Mouse (Mus musculus) cerebellum, adult 11-12 months (tissue): ENCODE measurements around the gene Ccdc103.

Source experiments
- DNase-seq: peaks from one replicate; pipeline ENCODE4 v3.0.0; 2022

The Ccdc103 gene

DNA sequence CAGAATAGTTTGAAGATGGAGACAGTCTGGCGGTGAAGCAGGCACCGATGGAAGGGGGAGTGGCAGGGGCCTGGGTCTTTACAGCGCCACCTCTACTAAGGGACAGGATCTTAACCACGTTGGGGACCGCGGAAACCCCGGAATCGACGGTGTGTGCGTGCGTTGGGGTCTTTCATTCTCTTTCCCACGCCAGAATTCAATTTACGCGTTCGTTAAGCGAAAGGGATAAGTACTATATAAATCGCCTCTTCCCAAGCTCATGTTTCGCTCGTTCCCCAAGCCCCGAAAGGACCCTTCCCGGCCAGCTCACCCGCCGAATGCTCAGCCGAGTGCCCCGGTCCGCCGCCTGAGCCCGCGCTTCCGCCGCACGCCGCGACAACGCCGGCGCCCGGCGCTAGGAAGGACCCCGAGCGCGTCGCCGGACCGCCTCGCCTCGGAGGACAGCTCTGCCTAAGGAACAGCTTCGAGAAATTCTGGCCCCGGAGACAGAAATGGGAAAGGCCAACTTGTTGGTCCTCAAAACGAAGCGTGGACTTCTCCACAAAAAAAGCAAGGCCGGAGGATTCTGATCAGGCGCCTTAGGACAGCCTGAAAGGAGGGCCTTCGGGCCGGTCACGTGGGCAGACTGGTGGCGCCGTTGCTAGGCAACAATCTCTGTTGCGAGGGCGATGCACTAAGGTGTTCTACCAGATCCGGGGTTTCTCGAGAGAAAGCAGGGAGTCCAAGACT lies at the start of gene Ccdc103, which contains the start of gene Eftud2:
Ccdc103 (plus strand) TSS at position 620 of the 729 bp plus-strand sequence.
Eftud2 (minus strand) TSS at position 401 of the 729 bp plus-strand sequence.
- peak; percentile 91 for DNase-seq

- no peak for DNase-seq
These were observed 48.2 kb upstream of the Ccdc103 start for GRCm38 (mm10) chr11:102832700-102833297.

DNA sequence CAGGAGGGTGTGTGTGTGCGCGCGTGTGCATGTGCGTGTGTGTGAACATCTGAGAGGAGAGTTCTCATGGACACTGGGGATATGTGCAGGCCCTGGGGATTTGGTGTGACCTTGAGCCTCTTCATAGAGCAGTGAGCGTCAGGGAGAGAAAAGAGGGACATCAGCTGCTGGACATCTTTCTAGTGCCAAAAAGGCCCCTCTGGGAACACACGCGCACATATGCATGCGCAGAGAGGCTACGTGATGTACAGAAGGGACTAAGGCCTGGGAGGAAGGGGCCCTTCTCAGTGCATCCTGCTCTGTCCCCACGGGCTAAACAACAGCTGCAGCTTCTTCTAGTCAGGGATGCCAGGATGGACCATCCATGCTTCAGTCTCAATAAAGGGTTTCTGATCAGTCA lies 46.8 kb upstream of the Ccdc103 start:
- DNase-seq, result no peak

- DNase-seq, result no peak
These were observed 45.5 kb upstream of the Ccdc103 start, which contains the start of gene Higd1b for GRCm38 (mm10) chr11:102835549-102835948. Gene Higd1b, plus strand, starts transcription at chr11:102835849.

DNA sequence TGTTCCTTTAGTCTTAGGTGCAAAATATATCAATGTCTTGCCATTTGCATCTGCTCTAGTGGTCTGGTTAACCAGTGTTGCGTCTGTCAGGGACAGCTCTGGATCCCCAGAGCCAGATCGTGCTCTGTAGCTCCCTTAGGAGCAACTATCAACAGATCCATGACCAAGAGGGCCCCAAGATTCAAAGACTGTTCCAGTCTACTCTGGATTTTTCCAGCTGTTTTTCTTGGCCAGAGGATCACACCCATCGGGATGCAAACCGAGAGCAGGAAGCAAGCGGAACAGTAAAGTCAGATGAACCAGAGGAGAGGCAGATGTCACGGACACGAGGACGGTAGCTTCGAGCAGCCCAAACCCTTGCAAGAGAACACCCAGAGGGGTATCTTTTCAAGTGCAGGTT lies 44.9 kb upstream of the Ccdc103 start:
- DNase-seq, result no peak

GRCm38 (mm10) chr11:102837385-102837784 lies 43.6 kb upstream of the Ccdc103 start:
- DNase-seq, result no peak

DNA sequence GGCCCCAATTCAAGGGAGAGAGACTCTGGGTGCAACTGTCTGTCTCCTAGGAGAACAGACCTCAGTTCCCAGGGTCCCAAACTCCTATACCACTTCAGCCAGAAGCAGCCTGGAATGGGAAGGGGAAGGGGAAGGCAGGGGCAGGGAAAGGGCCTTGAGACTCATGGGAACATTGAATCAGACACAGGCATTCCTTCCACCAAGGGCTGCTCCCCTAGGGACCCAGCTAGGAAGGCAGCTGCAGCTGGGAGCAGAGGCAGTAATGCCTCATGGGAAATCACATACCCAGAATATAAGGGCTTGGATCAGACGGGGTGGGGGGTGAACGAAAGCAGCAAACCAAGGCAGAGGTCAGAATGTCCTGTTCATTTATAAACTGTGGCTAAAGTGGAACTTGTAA lies 42.9 kb upstream of the Ccdc103 start:
- DNase-seq, result no peak

GRCm38 (mm10) chr11:102838616-102839150 lies 42.3 kb upstream of the Ccdc103 start:
- DNase-seq, result no peak

- DNase-seq, result no peak
These were observed 35.1 kb upstream of the Ccdc103 start for GRCm38 (mm10) chr11:102845926-102846325.

- DNase-seq, result peak; percentile 48
These were observed 29.1 kb upstream of the Ccdc103 start for GRCm38 (mm10) chr11:102851883-102852282.

- no peak for DNase-seq
These were observed 27.2 kb upstream of the Ccdc103 start for GRCm38 (mm10) chr11:102853760-102854159.

DNA sequence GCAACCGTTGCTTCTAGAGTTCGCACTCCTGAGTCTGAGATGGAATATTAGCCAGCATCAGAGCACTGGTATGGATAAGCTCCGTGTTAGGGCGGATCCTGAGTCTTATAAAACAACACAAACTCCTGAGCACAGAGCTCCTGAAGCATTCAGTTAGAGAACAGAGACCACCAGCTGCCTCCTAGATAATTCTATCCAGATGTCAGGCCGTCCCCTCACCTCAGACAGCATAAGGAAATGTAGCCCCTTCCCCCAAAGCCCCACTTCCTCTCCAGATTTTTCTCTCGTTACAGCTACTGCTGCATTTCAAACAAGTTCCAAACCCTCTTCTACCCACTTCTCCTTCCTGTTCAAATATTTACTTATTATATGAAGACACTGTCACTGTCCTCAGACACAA lies 25.1 kb upstream of the Ccdc103 start:
- DNase-seq, result no peak

DNA sequence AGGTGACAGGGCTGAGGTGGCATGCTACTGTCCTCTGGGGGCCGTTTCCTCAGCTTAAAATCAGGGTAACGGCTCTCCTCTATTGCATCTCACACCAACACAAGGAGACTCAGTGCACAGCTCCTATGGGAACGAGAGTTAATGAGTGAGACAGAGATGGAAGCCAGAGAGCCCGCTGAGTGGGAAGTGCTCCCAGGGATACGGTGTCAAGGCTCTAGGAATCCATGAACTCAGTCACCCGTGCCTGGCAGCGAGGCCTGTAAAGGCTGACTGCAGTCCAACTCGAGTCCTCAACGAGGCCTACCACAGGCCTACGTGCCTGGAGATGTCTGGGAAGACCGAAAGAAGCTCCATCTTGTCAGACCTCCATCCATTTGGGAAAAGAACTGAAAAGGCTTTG lies 22.1 kb upstream of the Ccdc103 start:
- no peak for DNase-seq

GRCm38 (mm10) chr11:102859933-102860332 lies 21.1 kb upstream of the Ccdc103 start:
- DNase-seq, result no peak

DNA sequence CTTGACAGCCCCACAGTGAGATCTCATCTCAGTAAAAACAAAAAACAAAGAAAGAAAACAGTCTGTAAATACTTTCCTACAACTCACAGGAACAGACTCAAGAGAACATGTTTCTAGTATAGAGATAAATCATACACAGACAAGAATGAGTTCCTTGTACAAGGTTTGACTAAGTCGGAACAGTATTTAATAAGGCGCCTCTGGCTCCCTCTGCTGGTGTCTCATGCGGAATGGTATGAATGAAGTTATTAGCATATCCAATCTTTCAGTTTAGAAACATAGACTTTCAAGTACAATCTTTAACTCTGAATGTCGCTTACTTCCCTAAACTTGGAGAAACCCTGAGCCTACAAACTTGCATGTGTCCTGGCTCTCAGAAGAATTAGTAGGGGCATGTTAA lies 16.7 kb upstream of the Ccdc103 start:
- no peak for DNase-seq

DNA sequence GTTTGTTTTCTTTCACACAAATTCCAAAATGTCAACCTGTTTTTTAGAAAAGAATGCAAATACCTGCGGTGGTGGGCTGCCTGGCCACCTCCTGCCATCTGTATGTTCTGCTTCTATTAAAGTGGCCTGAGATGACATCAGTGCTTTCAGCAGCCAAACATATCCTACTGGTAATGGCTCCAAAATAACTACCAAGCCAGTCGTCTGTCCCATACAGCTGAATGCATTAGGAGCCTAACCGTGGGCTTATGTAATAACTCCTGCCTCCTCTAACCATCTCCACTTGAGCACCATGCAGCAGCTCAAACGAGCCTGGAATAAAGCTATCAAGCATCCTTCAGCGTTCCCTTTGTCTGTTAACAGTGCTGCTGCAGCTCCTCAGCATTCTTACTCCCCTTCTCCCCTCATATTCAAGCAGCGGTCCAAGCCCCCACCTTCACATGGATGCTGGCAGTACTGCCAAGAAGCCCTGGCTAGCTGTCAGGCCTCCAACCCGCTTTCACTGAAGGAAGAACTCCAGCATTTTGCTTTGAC lies 6.1 kb upstream of the Ccdc103 start:
- peak; percentile 80 for DNase-seq

DNA sequence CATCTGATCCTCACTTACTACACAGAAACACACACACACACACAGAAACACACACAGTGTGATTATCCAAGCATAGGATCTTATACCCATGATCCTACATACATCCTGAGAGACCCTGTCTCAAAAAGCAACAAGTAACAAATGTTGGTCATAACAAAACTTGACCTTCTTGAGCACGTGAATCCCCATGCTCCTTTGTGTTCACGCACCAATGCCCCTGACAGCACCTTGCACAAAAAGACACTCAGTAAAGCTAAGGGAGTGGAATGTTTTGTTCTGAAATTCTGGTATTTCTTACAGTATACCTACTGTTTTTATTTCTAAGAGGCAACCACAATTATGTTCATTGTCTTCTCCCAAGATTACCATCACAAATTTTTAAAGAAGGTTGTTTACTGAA lies 1.4 kb upstream of the Ccdc103 start:
- no peak for DNase-seq

DNA sequence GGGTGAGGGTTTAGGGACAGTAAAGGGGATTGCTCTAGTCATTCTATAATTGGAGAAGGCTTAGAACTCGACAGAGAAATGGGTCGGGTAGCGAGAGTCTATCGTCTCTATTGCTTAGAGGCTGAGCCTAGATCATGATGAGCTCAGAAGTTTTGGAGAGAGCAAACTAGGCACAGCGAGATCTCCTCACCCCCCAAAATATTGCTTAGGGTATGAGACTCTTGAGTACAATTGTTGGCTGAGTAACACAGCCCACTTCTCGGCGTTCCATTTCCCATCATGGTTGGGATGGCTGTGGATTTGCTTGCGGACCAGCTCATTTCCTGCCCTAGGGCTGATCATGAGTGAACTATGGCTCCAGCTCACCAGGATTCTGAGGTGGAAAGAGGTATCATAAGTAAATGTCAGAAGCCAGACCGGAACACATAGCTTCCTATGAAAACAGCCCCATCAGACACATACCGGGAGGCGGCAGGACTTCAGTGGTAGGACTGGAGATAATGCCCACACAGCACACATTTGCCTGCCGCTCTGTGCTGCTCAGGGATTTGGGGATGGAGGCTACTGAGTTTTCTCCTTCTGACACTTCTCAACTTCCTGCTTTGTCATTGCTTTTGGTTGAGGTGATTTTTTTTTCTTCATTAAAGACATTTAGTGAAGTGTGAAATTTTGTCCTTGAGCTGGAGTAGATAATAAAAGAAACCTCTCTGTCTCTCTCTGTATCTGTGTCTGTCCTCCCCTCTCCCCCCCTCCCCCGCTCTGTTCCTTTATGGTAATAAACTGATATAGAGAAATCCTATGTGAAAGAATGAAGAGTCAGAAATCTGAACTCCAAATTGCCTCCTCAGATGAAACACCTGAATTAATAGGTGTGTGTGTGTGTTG lies 552 bp downstream of the Ccdc103 start:
- DNase-seq, result no peak

- DNase-seq, result no peak
These were observed 3.7 kb downstream of the Ccdc103 start, which contains the start of gene Fam187a for GRCm38 (mm10) chr11:102884616-102885219. Gene Fam187a, plus strand, starts transcription at chr11:102885169.

GRCm38 (mm10) chr11:102887433-102887832 lies 6.4 kb downstream of the Ccdc103 start:
- DNase-seq, result no peak

GRCm38 (mm10) chr11:102888135-102888534 lies 7.1 kb downstream of the Ccdc103 start:
- DNase-seq, result no peak

DNA sequence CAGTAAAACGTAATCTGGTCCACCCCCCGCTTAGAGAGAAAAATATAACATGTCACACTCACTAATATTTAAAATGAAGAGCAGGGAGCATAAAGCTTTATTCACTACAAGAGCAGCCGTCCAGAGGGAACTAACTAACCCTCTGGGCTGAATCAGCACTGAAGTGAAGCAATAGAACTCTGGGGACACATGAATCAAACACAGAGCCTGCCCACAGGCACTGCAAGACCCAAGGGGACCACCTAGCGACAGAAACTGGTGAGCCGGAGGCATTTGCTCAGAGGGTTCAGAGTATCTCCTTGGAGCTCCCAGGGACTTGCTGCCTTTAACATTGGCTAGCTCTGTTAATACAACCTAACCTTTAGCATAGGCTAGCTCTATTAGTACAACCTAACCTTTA lies 9.1 kb downstream of the Ccdc103 start:
- DNase-seq, result no peak
